Mouse (Mus musculus) Patski (cell line): Measurements from ENCODE around the gene Plin5. TPM values are rescaled to one million over a fixed set of nuclear protein-coding genes. Genes with fewer than 3 reads are reported as not detected.
"Not testable (repeated sequence)": the region's sequence is repeated elsewhere in the genome, so short reads cannot be mapped to it uniquely, and the experiment has no call there.

ENCODE experiments used
- ATAC-seq: fragments of 100-300 bp; one replicate; pipeline ENCODE4 v1.8.0; 2021
- CTCF ChIA-PET: fragments of 350-600 bp; sonication (Branson Sonifier 250); formaldehyde crosslinking; loops from one replicate; lab custom pipeline; 2022; ENCODE audit warnings: inconsistent platforms; lab: Charles Lee
- POLR2A ChIA-PET: fragments of 350-600 bp; sonication (Branson Sonifier 250); formaldehyde crosslinking; loops from one replicate; lab custom pipeline; 2022; ENCODE audit warnings: antibody characterized with exemption, inconsistent platforms; lab: Charles Lee
- DNase-seq: peaks from one replicate; pipeline ENCODE4 v3.0.0-alpha.2; 2011; ENCODE audit warnings: low read depth, low spot score
- H3K27me3 ChIP-seq: fragments of 371-371 bp; one replicate; pipeline ENCODE4 v1.5.1; 2021
- CTCF ChIP-seq: fragments of 100-300 bp; IDR thresholded peaks from one replicate; pipeline ENCODE4 v1.5.1; 2021
- in situ Hi-C: fragments of 300-500 bp; cut with MboI; formaldehyde crosslinking; loops from 3 replicates; pipeline ENCODE4 v1.11.1; 2018; ENCODE audit warnings: low pct_unique_long_range_greater_than_20kb, mixed read lengths
- polyA plus RNA-seq: library from polyadenylated mRNA; unstranded; gene quantifications from one replicate; pipeline ENCODE4 v1.2.3, GENCODE M21; 2021

Plin5 gene
- polyA plus RNA-seq, 1 experiment from 2014 or later, result 0.55 TPM

- ATAC-seq (peak; percentile 33), DNase-seq (peak; percentile 67)
- TF ChIP-seq CTCF, result no peak
- POLR2A ChIA-PET, result no interaction called here
- CTCF ChIA-PET, result interaction anchor here (1.2 kb wide), 1 partner anchor 66 kb away, joined by 4 read pairs; no protein-coding TSS in a partner anchor
- in situ Hi-C loops, result no loop called here
- no peaks in the 10 kb centered on the region for H3K27me3 ChIP-seq
Observed at GRCm38 (mm10) chr17:56074827-56075208, 42.6 kb downstream of the Plin5 start, which contains the start of gene Ubxn6. Gene Ubxn6, minus strand, starts transcription at chr17:56075028.

- POLR2A ChIA-PET, result interaction anchor here (0.6 kb wide), 1 partner anchor 1145 kb away, joined by 3 read pairs; no protein-coding TSS in a partner anchor
- CTCF ChIA-PET, result interaction anchor here (1.2 kb wide), 1 partner anchor 66 kb away, joined by 4 read pairs; no protein-coding TSS in a partner anchor
- in situ Hi-C loops, result no loop called here
Observed at GRCm38 (mm10) chr17:56074097-56074826, 43.1 kb downstream of the Plin5 start.

GRCm38 (mm10) chr17:56072243-56072642 lies 45.2 kb downstream of the Plin5 start:
- ChIA-PET POLR2A (no interaction called here), CTCF (interaction anchor here (1.8 kb wide), 1 partner anchor 12 kb away, joined by 8 read pairs; no protein-coding TSS in a partner anchor)
- in situ Hi-C loops, result no loop called here
- H3K27me3 ChIP-seq, result no peaks in the 10 kb centered on the region
- ATAC-seq, result no peak
- TF ChIP-seq CTCF, result no peak
- no peak for DNase-seq

More at GRCm38 (mm10) chr17:56074097-56074826, 43.1 kb downstream of the Plin5 start:
- H3K27me3 ChIP-seq, result no peaks in the 10 kb centered on the region
- TF ChIP-seq CTCF, result no peak
- DNase-seq (no peak), ATAC-seq (peak; percentile 42)

- ChIA-PET CTCF (interaction anchor here (1.2 to 1.8 kb wide), 3 partner anchors 10 to 14 kb away, joined by 3 to 8 read pairs (median 3); no protein-coding TSS in a partner anchor), POLR2A (no interaction called here)
- no peak for ATAC-seq
- in situ Hi-C loops, result no loop called here
- no peak for DNase-seq
- H3K27me3 ChIP-seq, result no peaks in the 10 kb centered on the region
- no peak for TF ChIP-seq CTCF
Observed at GRCm38 (mm10) chr17:56071126-56071525, 46.3 kb downstream of the Plin5 start.

GRCm38 (mm10) chr17:56069066-56069465 lies 48.3 kb downstream of the Plin5 start:
- no peak for TF ChIP-seq CTCF
- no peaks in the 10 kb centered on the region for H3K27me3 ChIP-seq
- CTCF ChIA-PET, result interaction anchor here (1.3 to 2.5 kb wide), 2 partner anchors 9 to 12 kb away, joined by 4 to 10 read pairs; no protein-coding TSS in a partner anchor
- DNase-seq (no peak), ATAC-seq (no peak)
- in situ Hi-C loops, result no loop called here
- POLR2A ChIA-PET, result no interaction called here

GRCm38 (mm10) chr17:56066451-56066850 lies 50.9 kb downstream of the Plin5 start:
- no peak for TF ChIP-seq CTCF
- no peak for DNase-seq
- H3K27me3 ChIP-seq, result no peaks in the 10 kb centered on the region
- CTCF ChIA-PET, result no interaction called here
- POLR2A ChIA-PET, result no interaction called here
- in situ Hi-C loops, result no loop called here
- ATAC-seq, result no peak

- in situ Hi-C loops, DNase-seq, H3K27me3 ChIP-seq, ATAC-seq: not testable (repeated sequence)
- CTCF ChIA-PET, result interaction anchor here (2.0 kb wide), 1 partner anchor 29 kb away, joined by 5 read pairs; no protein-coding TSS in a partner anchor
- POLR2A ChIA-PET, result interaction anchor here (0.7 kb wide), 1 partner anchor 10 kb away, joined by 4 read pairs; no protein-coding TSS in a partner anchor
Observed at GRCm38 (mm10) chr17:56065715-56066114, 51.7 kb downstream of the Plin5 start.

GRCm38 (mm10) chr17:56062081-56062480 lies 55.3 kb downstream of the Plin5 start:
- ATAC-seq, result no peak
- CTCF ChIA-PET, result interaction anchor here (1.4 to 2.1 kb wide), 3 partner anchors 12 to 52 kb away, joined by 3 to 5 read pairs (median 3); no protein-coding TSS in a partner anchor

More at GRCm38 (mm10) chr17:56062081-56062480, 55.3 kb downstream of the Plin5 start:
- POLR2A ChIA-PET, result no interaction called here
- H3K27me3 ChIP-seq, result no peaks in the 10 kb centered on the region
- DNase-seq, result no peak
- in situ Hi-C loops, result no loop called here
- no peak for TF ChIP-seq CTCF

Other genes with a start within 250 kb of the Plin5 start
- 6.5 TPM for gene Zfp119a, start 238.7 kb downstream of the Plin5 start, polyA plus RNA-seq
- gene Zfp959, start 225.5 kb downstream of the Plin5 start, polyA plus RNA-seq, result 6.8 TPM
- 4.9 TPM for gene Zfp119b, start 168.1 kb downstream of the Plin5 start, polyA plus RNA-seq
- gene Ebi3, start 165.0 kb downstream of the Plin5 start, polyA plus RNA-seq, result not detected
- gene Yju2, start 158.5 kb downstream of the Plin5 start, polyA plus RNA-seq, result 15.0 TPM
- not detected for gene Shd, start 147.1 kb downstream of the Plin5 start, polyA plus RNA-seq
- gene Fsd1, start 131.1 kb downstream of the Plin5 start, polyA plus RNA-seq, result 26.2 TPM
- gene Stap2, start 112.0 kb downstream of the Plin5 start, polyA plus RNA-seq, result 14.2 TPM
- gene Mpnd, start 111.9 kb downstream of the Plin5 start, polyA plus RNA-seq, result 174 TPM
- 85.2 TPM for gene Sh3gl1, start 81.0 kb downstream of the Plin5 start, polyA plus RNA-seq
- gene Chaf1a, start 77.2 kb downstream of the Plin5 start, polyA plus RNA-seq, result 18.0 TPM
- gene Ubxn6, start 42.6 kb downstream of the Plin5 start, polyA plus RNA-seq, result 66.0 TPM
- 117 TPM for gene Hdgfl2, start 38.0 kb downstream of the Plin5 start, polyA plus RNA-seq
- 7.1 TPM for gene Plin4, start 7.8 kb downstream of the Plin5 start, polyA plus RNA-seq
- 0.08 TPM for gene Lrg1, start 4.4 kb upstream of the Plin5 start, polyA plus RNA-seq
- 2.0 TPM for gene Sema6b, start 22.7 kb upstream of the Plin5 start, polyA plus RNA-seq
- gene Tnfaip8l1, start 44.9 kb upstream of the Plin5 start, polyA plus RNA-seq, result 2.0 TPM
- gene Mydgf, start 66.3 kb upstream of the Plin5 start, polyA plus RNA-seq, result 96.5 TPM
- 58.5 TPM for gene Dpp9, start 101.3 kb upstream of the Plin5 start, polyA plus RNA-seq
- 17.2 TPM for gene Fem1a, start 139.2 kb upstream of the Plin5 start, polyA plus RNA-seq
- 23.9 TPM for gene Ticam1, start 159.2 kb upstream of the Plin5 start, polyA plus RNA-seq
- 82.5 TPM for gene Plin3, start 175.3 kb upstream of the Plin5 start, polyA plus RNA-seq
- not detected for gene Arrdc5, start 182.7 kb upstream of the Plin5 start, polyA plus RNA-seq
- 44.3 TPM for gene Uhrf1, start 185.7 kb upstream of the Plin5 start, polyA plus RNA-seq
- gene Kdm4b, start 208.5 kb upstream of the Plin5 start, polyA plus RNA-seq, result 29.1 TPM